Mouse (Mus musculus) midbrain, embryonic 15.5 days (tissue): Measurements from ENCODE around the gene Fbxo34. TPM values are rescaled to one million over a fixed set of nuclear protein-coding genes. Genes with fewer than 3 reads are reported as not detected.
A peak's percentile ranks its signal among the peaks of the same experiment; 100 is the strongest.

Experiments
- ATAC-seq: fragments of 200-750 bp; cut with Nextera tagmentation; replicated peaks from 2 replicates; pipeline ENCODE4 v1.8.0; 2017; ENCODE audit warnings: moderate TSS enrichment
- H3K27ac ChIP-seq: fragments of 300-500 bp; sonication (generic); 2 replicates; pipeline ENCODE4 v1.5.1; 2015; ENCODE audit warnings: mild to moderate bottlenecking, inconsistent platforms
- H3K27me3 ChIP-seq: fragments of 300-500 bp; sonication (generic); replicated peaks from 2 replicates; pipeline ENCODE4 v1.6.1; 2015; ENCODE audit warnings: inconsistent platforms
- H3K36me3 ChIP-seq: fragments of 300-500 bp; sonication (generic); replicated peaks from 2 replicates; pipeline ENCODE4 v1.6.1; 2015; ENCODE audit warnings: inconsistent platforms
- H3K4me1 ChIP-seq: fragments of 300-500 bp; sonication (generic); 2 replicates; pipeline ENCODE4 v1.6.1; 2015; ENCODE audit warnings: inconsistent platforms
- H3K4me2 ChIP-seq: fragments of 300-500 bp; sonication (generic); 2 replicates; pipeline ENCODE4 v1.6.1; 2015; ENCODE audit warnings: inconsistent platforms, mild to moderate bottlenecking, moderate library complexity
- H3K4me3 ChIP-seq: fragments of 300-500 bp; sonication (generic); 2 replicates; pipeline ENCODE4 v1.5.1; 2015; ENCODE audit warnings: mild to moderate bottlenecking, inconsistent platforms
- H3K9ac ChIP-seq: fragments of 300-500 bp; sonication (generic); 2 replicates; pipeline ENCODE4 v1.6.1; 2015; ENCODE audit warnings: mild to moderate bottlenecking, inconsistent platforms
- H3K9me3 ChIP-seq: fragments of 300-500 bp; sonication (generic); 2 replicates; pipeline ENCODE4 v1.6.1; 2016; ENCODE audit warnings: inconsistent platforms
- WGBS: fragments of 180-500 bp; shearing (Covaris S2); methylation state at CpG from one replicate; pipeline ENCODE4 v1.1.7; 2015; ENCODE audit warnings: mixed read lengths; 5-methylcytosine and 5-hydroxymethylcytosine counted together
- polyA plus RNA-seq: library from polyadenylated mRNA; unstranded; fragments of >200 nt; fragmentation: Nextera tagmentation; extraction: Ambion mirVana; gene quantifications from 2 replicates; pipeline ENCODE4 v1.2.1, GENCODE M21; 2015

Fbxo34 gene
- polyA plus RNA-seq, 1 experiment from 2014 or later: 31.9 TPM

GRCm38 (mm10) chr14:47474571-47475254, 24.5 kb downstream of the Fbxo34 start:
- Histone ChIP-seq H3K27me3 (no peaks in the 10 kb centered on the region), H3K27ac (no peak overlapping the region), H3K4me2 (no peak overlapping the region), H3K4me1 (peaks cover 17% of the 10 kb centered on the region), H3K4me3 (no peak overlapping the region), H3K9ac (no peak overlapping the region), H3K9me3 (no peaks in the 10 kb centered on the region), H3K36me3 (no peaks in the 10 kb centered on the region)
- 88% methylated on average over 8 of the region's 8 CpGs for WGBS
- no peak for ATAC-seq

- Histone ChIP-seq H3K27me3 (no peaks in the 10 kb centered on the region), H3K4me2 (no peak overlapping the region), H3K9ac (no peak overlapping the region), H3K27ac (no peak overlapping the region), H3K9me3 (no peaks in the 10 kb centered on the region), H3K36me3 (no peaks in the 10 kb centered on the region), H3K4me1 (peaks cover 17% of the 10 kb centered on the region), H3K4me3 (no peak overlapping the region)
- no peak for ATAC-seq
- WGBS: 84% methylated on average over 4 of the region's 4 CpGs
These were observed 26.0 kb downstream of the Fbxo34 start for GRCm38 (mm10) chr14:47476266-47476665.

- Histone ChIP-seq H3K9me3 (no peaks in the 10 kb centered on the region), H3K27ac (no peak overlapping the region), H3K27me3 (no peaks in the 10 kb centered on the region), H3K4me2 (no peak overlapping the region), H3K36me3 (no peaks in the 10 kb centered on the region), H3K4me3 (no peak overlapping the region), H3K4me1 (peaks cover 17% of the 10 kb centered on the region), H3K9ac (no peak overlapping the region)
- 77% methylated on average over 2 of the region's 2 CpGs for WGBS
- ATAC-seq: no peak
These were observed 27.5 kb downstream of the Fbxo34 start for GRCm38 (mm10) chr14:47477711-47478110.

GRCm38 (mm10) chr14:47482200-47482599, 32.0 kb downstream of the Fbxo34 start:
- no peak overlapping the region for H3K9ac ChIP-seq
- no peak overlapping the region for H3K27ac ChIP-seq
- no peaks in the 10 kb centered on the region for H3K36me3 ChIP-seq
- 0 out of 2 replicates have a peak, but pooled peaks cover 2% of the 10 kb centered on the region for H3K4me1 ChIP-seq
- H3K27me3 ChIP-seq: no peaks in the 10 kb centered on the region
- no peak overlapping the region for H3K4me3 ChIP-seq
- no peak for ATAC-seq
- 91% methylated on average over 6 of the region's 6 CpGs for WGBS
- no peak overlapping the region for H3K4me2 ChIP-seq
- no peaks in the 10 kb centered on the region for H3K9me3 ChIP-seq

GRCm38 (mm10) chr14:47483099-47483498, 32.9 kb downstream of the Fbxo34 start:
- no peaks in the 10 kb centered on the region for H3K36me3 ChIP-seq
- H3K9ac ChIP-seq: no peak overlapping the region
- no peaks in the 10 kb centered on the region for H3K9me3 ChIP-seq
- H3K27ac ChIP-seq: no peak overlapping the region
- H3K27me3 ChIP-seq: no peaks in the 10 kb centered on the region
- ATAC-seq: no peak
- 60% methylated on average over 1 of the region's 1 CpGs for WGBS
- no peak overlapping the region for H3K4me3 ChIP-seq
- 0 out of 2 replicates have a peak, but pooled peaks cover 3% of the 10 kb centered on the region for H3K4me1 ChIP-seq
- no peak overlapping the region for H3K4me2 ChIP-seq

- peaks cover 6% of the 10 kb centered on the region; the same call in 1 of the 2 replicates for H3K4me1 ChIP-seq
- no peaks in the 10 kb centered on the region for H3K9me3 ChIP-seq
- no peak overlapping the region for H3K27ac ChIP-seq
- H3K9ac ChIP-seq: no peak overlapping the region
- H3K27me3 ChIP-seq: no peaks in the 10 kb centered on the region
- ATAC-seq: 0 out of 2 replicates have a peak, but pooled peaks have one; percentile 17
- no peak overlapping the region for H3K4me3 ChIP-seq
- no peak overlapping the region for H3K4me2 ChIP-seq
- WGBS: 43% methylated on average over 7 of the region's 7 CpGs
- no peaks in the 10 kb centered on the region for H3K36me3 ChIP-seq
These were observed 38.5 kb downstream of the Fbxo34 start for GRCm38 (mm10) chr14:47488732-47489131.

- Histone ChIP-seq H3K27me3 (no peaks in the 10 kb centered on the region), H3K9ac (no peak overlapping the region), H3K4me1 (peaks cover 6% of the 10 kb centered on the region; the same call in 1 of the 2 replicates), H3K36me3 (no peaks in the 10 kb centered on the region), H3K4me2 (no peak overlapping the region), H3K4me3 (no peak overlapping the region), H3K9me3 (no peaks in the 10 kb centered on the region), H3K27ac (no peak overlapping the region)
- WGBS: 36% methylated on average over 10 of the region's 10 CpGs
- ATAC-seq: no peak
These were observed 39.3 kb downstream of the Fbxo34 start for GRCm38 (mm10) chr14:47489310-47490097.

GRCm38 (mm10) chr14:47490732-47491131, 40.5 kb downstream of the Fbxo34 start:
- no peak overlapping the region for H3K9ac ChIP-seq
- H3K9me3 ChIP-seq: no peaks in the 10 kb centered on the region
- no peak overlapping the region for H3K4me3 ChIP-seq
- H3K4me1 ChIP-seq: peaks cover 6% of the 10 kb centered on the region; the same call in 1 of the 2 replicates
- H3K4me2 ChIP-seq: no peak overlapping the region
- ATAC-seq: no peak
- no peaks in the 10 kb centered on the region for H3K36me3 ChIP-seq
- 96% methylated on average over 2 of the region's 2 CpGs for WGBS
- H3K27me3 ChIP-seq: no peaks in the 10 kb centered on the region
- H3K27ac ChIP-seq: no peak overlapping the region

GRCm38 (mm10) chr14:47493592-47494361, 43.6 kb downstream of the Fbxo34 start:
- H3K4me1 ChIP-seq: peaks cover under 1% of the 10 kb centered on the region; the same call in 1 of the 2 replicates

GRCm38 (mm10) chr14:47495951-47496350, 45.7 kb downstream of the Fbxo34 start:
- Histone ChIP-seq H3K4me3 (no peak overlapping the region), H3K4me1 (no peaks in the 10 kb centered on the region), H3K9me3 (no peaks in the 10 kb centered on the region), H3K4me2 (no peak overlapping the region), H3K27me3 (no peaks in the 10 kb centered on the region), H3K27ac (no peak overlapping the region), H3K9ac (no peak overlapping the region), H3K36me3 (no peaks in the 10 kb centered on the region)
- WGBS: 96% methylated on average over 3 of the region's 3 CpGs
- ATAC-seq: no peak

More at GRCm38 (mm10) chr14:47493592-47494361, 43.6 kb downstream of the Fbxo34 start:
- no peak overlapping the region for H3K4me2 ChIP-seq
- no peak overlapping the region for H3K27ac ChIP-seq
- 90% methylated on average over 2 of the region's 2 CpGs for WGBS
- H3K4me3 ChIP-seq: no peak overlapping the region
- H3K36me3 ChIP-seq: no peaks in the 10 kb centered on the region
- no peaks in the 10 kb centered on the region for H3K27me3 ChIP-seq
- H3K9ac ChIP-seq: no peak overlapping the region
- ATAC-seq: no peak
- H3K9me3 ChIP-seq: no peaks in the 10 kb centered on the region

GRCm38 (mm10) chr14:47497166-47497565, 46.9 kb downstream of the Fbxo34 start:
- no peaks in the 10 kb centered on the region for H3K9me3 ChIP-seq
- no peaks in the 10 kb centered on the region for H3K36me3 ChIP-seq
- no peak for ATAC-seq
- 80% methylated on average over 3 of the region's 3 CpGs for WGBS
- no peaks in the 10 kb centered on the region for H3K27me3 ChIP-seq
- H3K4me3 ChIP-seq: no peak overlapping the region
- H3K4me2 ChIP-seq: no peak overlapping the region
- H3K4me1 ChIP-seq: no peaks in the 10 kb centered on the region
- no peak overlapping the region for H3K9ac ChIP-seq
- no peak overlapping the region for H3K27ac ChIP-seq

- H3K4me1 ChIP-seq: no peaks in the 10 kb centered on the region
- H3K27me3 ChIP-seq: no peaks in the 10 kb centered on the region
- WGBS: 62% methylated on average over 5 of the region's 5 CpGs
- no peak overlapping the region for H3K27ac ChIP-seq
- H3K4me3 ChIP-seq: no peak overlapping the region
- ATAC-seq: no peak
- no peaks in the 10 kb centered on the region for H3K36me3 ChIP-seq
- H3K9ac ChIP-seq: no peak overlapping the region
- no peaks in the 10 kb centered on the region for H3K9me3 ChIP-seq
- H3K4me2 ChIP-seq: no peak overlapping the region
These were observed 48.4 kb downstream of the Fbxo34 start for GRCm38 (mm10) chr14:47498632-47499031.
